Mouse (Mus musculus): ENCODE measurements around the gene Gsta2. TPM values are rescaled to one million over a fixed set of nuclear protein-coding genes. Genes with fewer than 3 reads are reported as not detected.
A peak's percentile ranks its signal among the peaks of the same experiment; 100 is the strongest.

Gene Gsta2
- not detected in 2 replicates for polyA plus RNA-seq (2014; fragmentation: Nextera tagmentation; extraction: Ambion mirVana)

DNA sequence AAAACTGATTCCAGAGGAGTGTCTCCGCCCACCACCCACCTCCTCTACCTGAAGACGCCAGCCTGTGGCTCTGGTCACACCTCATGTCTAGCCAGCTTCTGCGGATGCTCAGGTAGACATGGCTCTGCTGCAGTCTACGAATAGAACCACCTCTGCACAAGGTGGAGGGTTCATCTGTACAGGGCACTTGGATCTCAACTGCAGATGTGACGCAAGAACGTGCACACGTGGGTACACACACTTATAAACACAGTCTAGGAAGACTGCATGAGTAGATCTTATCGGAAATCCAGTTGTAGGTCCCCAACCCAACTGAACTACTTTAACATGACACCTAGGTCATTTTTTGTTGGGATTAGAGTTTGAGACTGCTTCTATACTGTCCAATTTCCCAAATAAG lies at the start of gene Gsta2:
Gene Gsta2, minus strand, starts transcription at position 178 of the 400 bp plus-strand sequence.
- Histone ChIP-seq H3K9me3 (ENCODE audit: control insufficient read depth, low read length) (no peaks in the 10 kb centered on the region), H3K4me1 (ENCODE audit: control insufficient read depth, insufficient read depth, low read length) (no peaks in the 10 kb centered on the region), H3K4me3 (ENCODE audit: low read depth, low read length) (no peak within 1 kb of the TSS), H3K27me3 (ENCODE audit: control insufficient read depth, insufficient read depth, low read length) (no peaks in the 10 kb centered on the region), H3K9ac (ENCODE audit: low read length) (no peak within 1 kb of the TSS), H3K36me3 (ENCODE audit: control insufficient read depth, insufficient read depth, low read length) (no peaks in the 10 kb centered on the region), H3K4me2 (no peak within 1 kb of the TSS), H3K27ac (ENCODE audit: low read depth, low read length) (no peak within 1 kb of the TSS)
- no peak for ATAC-seq (ENCODE audit: low FRiP score)
- 90% methylated on average over 8 of the region's 8 CpGs for WGBS
- no peak for DNase-seq (ENCODE audit: low spot score, missing footprints)

DNA sequence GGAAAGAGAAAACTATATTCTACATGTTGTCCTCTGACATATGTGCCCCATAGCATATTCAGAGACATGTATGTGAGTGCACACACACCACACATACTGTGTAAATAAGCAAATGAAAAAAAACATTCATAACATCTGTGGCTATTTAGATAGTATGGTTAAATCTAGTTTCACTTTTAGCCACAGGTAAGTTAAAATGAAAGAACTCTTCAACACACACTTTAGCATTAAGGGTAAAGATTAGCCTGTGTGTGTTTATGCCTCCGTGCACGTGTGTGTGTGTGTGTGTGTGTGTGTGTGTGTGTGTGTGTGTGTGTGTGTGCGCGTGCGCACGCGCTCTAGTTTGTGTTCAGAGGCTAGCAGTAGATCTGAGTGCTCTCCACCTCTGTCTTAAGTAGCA lies 46.0 kb upstream of the Gsta2 start:
- H3K36me3 ChIP-seq (ENCODE audit: control insufficient read depth, insufficient read depth, low read length), result no peaks in the 10 kb centered on the region
- H3K4me1 ChIP-seq (ENCODE audit: control insufficient read depth, insufficient read depth, low read length), result no peaks in the 10 kb centered on the region
- H3K27me3 ChIP-seq (ENCODE audit: control insufficient read depth, insufficient read depth, low read length), result peaks cover 10% of the 10 kb centered on the region
- no peak overlapping the region for H3K27ac ChIP-seq (ENCODE audit: low read depth, low read length)
- 94% methylated on average over 7 of the region's 7 CpGs for WGBS
- no peaks in the 10 kb centered on the region for H3K9me3 ChIP-seq (ENCODE audit: control insufficient read depth, low read length)
- H3K9ac ChIP-seq (ENCODE audit: low read length), result no peak overlapping the region
- no peak overlapping the region for H3K4me2 ChIP-seq
- no peak for DNase-seq (ENCODE audit: low spot score, missing footprints)
- ATAC-seq (ENCODE audit: low FRiP score), result no peak
- H3K4me3 ChIP-seq (ENCODE audit: low read depth, low read length), result no peak overlapping the region

DNA sequence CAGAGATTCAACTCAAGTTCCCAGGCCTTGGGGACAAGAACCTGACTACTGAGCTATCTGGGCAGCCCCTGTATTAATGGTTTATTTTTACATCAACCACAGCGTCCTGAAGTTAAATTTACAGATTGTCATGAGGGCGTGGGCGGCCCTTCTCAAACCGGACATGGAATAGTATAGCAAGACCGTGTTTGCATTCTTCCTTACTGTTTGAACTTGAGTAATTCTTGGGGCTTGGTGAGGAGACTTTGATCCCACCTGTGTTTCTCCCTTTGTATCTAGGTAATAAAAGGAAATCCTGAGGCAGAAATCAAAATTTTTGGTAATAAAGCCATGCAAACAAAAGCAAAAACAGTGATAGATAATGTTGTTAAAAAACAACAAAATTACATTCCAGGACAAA lies 45.0 kb upstream of the Gsta2 start:
- Histone ChIP-seq H3K27ac (ENCODE audit: low read depth, low read length) (no peak overlapping the region), H3K9me3 (ENCODE audit: control insufficient read depth, low read length) (no peaks in the 10 kb centered on the region), H3K4me2 (no peak overlapping the region), H3K4me1 (ENCODE audit: control insufficient read depth, insufficient read depth, low read length) (no peaks in the 10 kb centered on the region), H3K4me3 (ENCODE audit: low read depth, low read length) (no peak overlapping the region), H3K36me3 (ENCODE audit: control insufficient read depth, insufficient read depth, low read length) (no peaks in the 10 kb centered on the region), H3K27me3 (ENCODE audit: control insufficient read depth, insufficient read depth, low read length) (peaks cover 20% of the 10 kb centered on the region), H3K9ac (ENCODE audit: low read length) (no peak overlapping the region)
- DNase-seq (ENCODE audit: low spot score, missing footprints) (no peak), ATAC-seq (ENCODE audit: low FRiP score) (no peak)
- WGBS, result 87% methylated on average over 5 of the region's 5 CpGs

DNA sequence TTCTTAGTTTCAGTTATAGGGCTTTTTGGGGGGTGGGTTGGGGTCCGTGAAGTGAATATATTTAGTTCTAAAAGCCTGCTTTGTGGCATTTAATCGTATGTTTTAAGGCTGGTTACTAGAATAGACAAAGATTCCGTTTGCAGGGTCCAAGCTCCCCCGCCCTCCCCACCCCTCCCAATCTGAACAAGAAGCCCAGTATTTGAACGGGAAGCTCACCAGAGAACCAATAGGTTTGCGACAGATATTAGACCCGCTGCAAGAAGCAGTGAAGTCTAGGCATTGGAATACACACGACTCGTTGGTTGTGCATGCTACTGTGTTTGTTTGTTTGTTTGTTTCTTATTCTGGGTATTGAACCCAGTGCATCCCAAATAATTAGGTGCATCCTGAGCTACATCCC lies 40.9 kb upstream of the Gsta2 start:
- Histone ChIP-seq H3K27me3 (ENCODE audit: control insufficient read depth, insufficient read depth, low read length) (peaks cover 41% of the 10 kb centered on the region), H3K4me2 (no peak overlapping the region), H3K4me3 (ENCODE audit: low read depth, low read length) (no peak overlapping the region), H3K27ac (ENCODE audit: low read depth, low read length) (no peak overlapping the region), H3K4me1 (ENCODE audit: control insufficient read depth, insufficient read depth, low read length) (no peaks in the 10 kb centered on the region), H3K9me3 (ENCODE audit: control insufficient read depth, low read length) (no peaks in the 10 kb centered on the region), H3K9ac (ENCODE audit: low read length) (no peak overlapping the region), H3K36me3 (ENCODE audit: control insufficient read depth, insufficient read depth, low read length) (no peaks in the 10 kb centered on the region)
- ATAC-seq (ENCODE audit: low FRiP score) (no peak), DNase-seq (ENCODE audit: low spot score, missing footprints) (no peak)
- 65% methylated on average over 9 of the region's 9 CpGs for WGBS

DNA sequence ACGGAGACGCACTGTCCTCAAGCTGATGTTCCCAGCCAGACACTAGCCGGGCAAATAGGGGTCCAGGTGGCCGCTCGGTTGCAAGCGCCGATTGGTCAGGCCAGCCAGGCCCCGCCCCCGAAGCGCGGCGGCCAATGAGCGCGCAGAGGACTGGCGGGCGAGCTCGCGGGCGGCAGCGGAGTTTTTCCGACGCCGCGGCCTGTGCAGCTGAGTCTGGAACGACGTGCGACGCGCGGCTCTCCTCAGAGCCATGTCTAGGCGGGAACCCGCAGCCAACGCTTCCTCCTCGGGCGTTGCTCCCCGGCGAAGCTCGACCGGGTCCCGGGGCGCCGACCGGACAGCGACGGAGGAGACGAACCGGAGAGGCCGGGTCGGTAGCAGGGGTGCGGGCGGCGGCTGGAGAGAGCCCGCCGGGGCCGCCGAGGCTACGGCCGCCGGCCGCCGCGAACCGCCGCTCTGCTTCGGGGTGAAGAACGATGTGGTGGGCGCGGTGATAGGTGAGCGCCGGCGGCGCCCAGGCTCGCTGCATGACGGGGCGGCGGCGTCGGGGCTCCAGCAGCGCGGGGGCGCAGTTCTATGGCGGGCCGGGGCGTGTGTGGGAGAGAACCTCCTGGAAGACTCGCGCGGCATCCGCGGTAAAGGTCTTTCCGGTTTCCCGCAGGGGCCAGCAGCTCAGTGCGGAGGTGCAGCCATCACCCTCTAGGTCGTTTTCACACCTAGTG lies 40.2 kb upstream of the Gsta2 start, which contains the start of gene Ddx43:
Gene Ddx43, plus strand, starts transcription at position 148 of the 722 bp plus-strand sequence.
- Histone ChIP-seq H3K9me3 (ENCODE audit: control insufficient read depth, low read length) (no peaks in the 10 kb centered on the region), H3K27me3 (ENCODE audit: control insufficient read depth, insufficient read depth, low read length) (peaks cover 41% of the 10 kb centered on the region), H3K9ac (ENCODE audit: low read length) (no peak within 1 kb of the TSS), H3K4me2 (peak within 1 kb of the TSS; percentile 40), H3K4me1 (ENCODE audit: control insufficient read depth, insufficient read depth, low read length) (no peaks in the 10 kb centered on the region), H3K27ac (ENCODE audit: low read depth, low read length) (no peak within 1 kb of the TSS), H3K36me3 (ENCODE audit: control insufficient read depth, insufficient read depth, low read length) (no peaks in the 10 kb centered on the region), H3K4me3 (ENCODE audit: low read depth, low read length) (peak within 1 kb of the TSS; percentile 32)
- DNase-seq (ENCODE audit: low spot score, missing footprints) (peak; percentile 96), ATAC-seq (ENCODE audit: low FRiP score) (peak; percentile 98)
- 5% methylated on average over 93 of the region's 93 CpGs for WGBS

DNA sequence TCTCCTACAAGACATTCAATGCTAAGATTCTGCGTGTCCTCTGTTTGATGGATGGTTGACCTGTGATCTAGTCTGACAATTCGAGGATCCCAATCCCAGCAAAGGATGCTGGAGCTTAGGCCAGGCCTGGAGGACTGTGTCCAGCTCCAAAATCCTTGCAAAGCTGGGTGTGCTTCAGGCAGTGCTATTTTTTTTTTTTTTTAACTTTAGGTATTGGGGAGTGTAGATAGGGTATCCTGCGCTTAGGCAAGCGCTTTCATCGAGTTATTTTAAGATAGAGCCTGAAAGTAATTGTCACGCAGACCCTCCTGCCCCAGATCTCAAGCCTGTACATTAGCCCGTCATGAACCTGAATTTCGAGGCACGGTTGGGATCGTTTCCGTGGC lies 39.6 kb upstream of the Gsta2 start:
- H3K27ac ChIP-seq (ENCODE audit: low read depth, low read length), result no peak overlapping the region
- H3K36me3 ChIP-seq (ENCODE audit: control insufficient read depth, insufficient read depth, low read length), result no peaks in the 10 kb centered on the region
- H3K4me1 ChIP-seq (ENCODE audit: control insufficient read depth, insufficient read depth, low read length), result no peaks in the 10 kb centered on the region
- peaks cover 41% of the 10 kb centered on the region for H3K27me3 ChIP-seq (ENCODE audit: control insufficient read depth, insufficient read depth, low read length)
- no peaks in the 10 kb centered on the region for H3K9me3 ChIP-seq (ENCODE audit: control insufficient read depth, low read length)
- peak overlapping the region; percentile 32; the same call in 1 of the 2 replicates for H3K4me3 ChIP-seq (ENCODE audit: low read depth, low read length)
- H3K4me2 ChIP-seq, result no peak overlapping the region; the same call in 1 of the 2 replicates
- DNase-seq (ENCODE audit: low spot score, missing footprints), result no peak
- H3K9ac ChIP-seq (ENCODE audit: low read length), result no peak overlapping the region
- WGBS, result 35% methylated on average over 11 of the region's 11 CpGs
- ATAC-seq (ENCODE audit: low FRiP score), result no peak

DNA sequence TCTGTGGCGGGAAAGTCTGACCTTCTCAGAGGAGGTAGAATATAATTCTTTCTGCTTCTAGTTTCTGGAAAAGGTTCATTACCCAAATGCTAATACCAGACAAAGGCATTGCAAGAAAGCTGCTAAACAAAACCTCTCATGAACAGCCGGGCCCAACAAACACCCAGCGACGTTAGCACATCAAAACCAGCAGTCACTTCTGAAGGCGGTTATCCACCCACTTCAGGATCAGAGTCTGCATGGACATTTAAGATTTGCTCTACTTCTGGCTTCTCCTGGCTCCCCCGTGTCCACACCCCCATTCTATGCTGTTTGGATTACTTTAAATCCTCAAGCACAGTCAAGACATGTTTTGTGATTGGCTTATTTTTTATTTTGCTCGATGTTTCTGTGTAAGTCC lies 39.0 kb upstream of the Gsta2 start:
- no peaks in the 10 kb centered on the region for H3K36me3 ChIP-seq (ENCODE audit: control insufficient read depth, insufficient read depth, low read length)
- WGBS, result 68% methylated on average over 7 of the region's 7 CpGs

DNA sequence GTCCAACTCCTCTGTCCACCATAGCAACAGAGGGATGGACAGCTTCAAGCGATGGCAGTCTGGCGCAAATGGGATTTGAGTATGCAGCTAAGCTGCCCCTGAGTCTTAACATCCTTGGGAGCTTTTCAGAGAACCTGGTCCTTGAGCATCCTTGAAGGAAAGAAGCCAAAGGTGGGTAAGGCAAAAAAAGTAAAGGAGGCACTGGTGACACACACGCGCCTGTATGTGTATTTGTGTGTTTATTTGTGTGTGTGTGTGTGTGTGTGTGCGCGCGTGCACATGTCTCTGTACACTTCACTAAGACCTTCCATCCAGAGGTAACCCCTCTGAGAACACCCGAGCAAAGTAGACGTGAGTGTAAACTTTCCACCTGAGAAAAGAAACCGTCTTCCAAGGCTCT lies 38.2 kb upstream of the Gsta2 start:
- H3K27ac ChIP-seq (ENCODE audit: low read depth, low read length), result no peak overlapping the region
- ATAC-seq (ENCODE audit: low FRiP score) (no peak), DNase-seq (ENCODE audit: low spot score, missing footprints) (no peak)
- H3K4me3 ChIP-seq (ENCODE audit: low read depth, low read length), result no peak overlapping the region
- H3K27me3 ChIP-seq (ENCODE audit: control insufficient read depth, insufficient read depth, low read length), result peaks cover 41% of the 10 kb centered on the region
- no peaks in the 10 kb centered on the region for H3K9me3 ChIP-seq (ENCODE audit: control insufficient read depth, low read length)
- no peaks in the 10 kb centered on the region for H3K36me3 ChIP-seq (ENCODE audit: control insufficient read depth, insufficient read depth, low read length)
- no peak overlapping the region for H3K4me2 ChIP-seq
- no peaks in the 10 kb centered on the region for H3K4me1 ChIP-seq (ENCODE audit: control insufficient read depth, insufficient read depth, low read length)
- H3K9ac ChIP-seq (ENCODE audit: low read length), result no peak overlapping the region
- WGBS, result 88% methylated on average over 10 of the region's 10 CpGs

More for the DNA sequence above, 39.0 kb upstream of the Gsta2 start:
- no peak overlapping the region for H3K4me3 ChIP-seq (ENCODE audit: low read depth, low read length)
- H3K4me2 ChIP-seq, result no peak overlapping the region
- H3K27ac ChIP-seq (ENCODE audit: low read depth, low read length), result no peak overlapping the region
- no peak for ATAC-seq (ENCODE audit: low FRiP score)
- H3K9me3 ChIP-seq (ENCODE audit: control insufficient read depth, low read length), result no peaks in the 10 kb centered on the region
- no peaks in the 10 kb centered on the region for H3K4me1 ChIP-seq (ENCODE audit: control insufficient read depth, insufficient read depth, low read length)
- no peak for DNase-seq (ENCODE audit: low spot score, missing footprints)
- peaks cover 41% of the 10 kb centered on the region for H3K27me3 ChIP-seq (ENCODE audit: control insufficient read depth, insufficient read depth, low read length)
- no peak overlapping the region for H3K9ac ChIP-seq (ENCODE audit: low read length)

DNA sequence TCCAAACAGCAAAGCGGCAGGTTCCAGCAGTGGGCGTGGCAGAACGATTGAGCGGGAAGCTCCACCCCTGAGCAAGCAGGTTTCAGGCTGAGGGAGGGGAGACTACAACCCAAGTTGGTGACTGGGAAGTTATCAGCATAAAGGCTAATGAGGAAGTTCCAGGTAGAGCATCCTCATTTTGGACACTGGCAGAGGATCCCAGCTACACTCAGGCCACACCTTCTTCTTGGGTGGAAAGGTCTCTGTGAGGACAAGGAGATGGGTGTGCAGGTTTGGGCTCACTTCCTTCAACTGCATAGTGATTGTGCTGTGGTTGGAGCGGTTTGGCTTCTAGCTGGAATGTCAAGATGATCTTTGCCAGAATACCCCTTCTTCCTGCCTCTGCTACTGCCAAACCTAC lies 34.4 kb upstream of the Gsta2 start:
- Histone ChIP-seq H3K36me3 (ENCODE audit: control insufficient read depth, insufficient read depth, low read length) (no peaks in the 10 kb centered on the region), H3K4me2 (no peak overlapping the region), H3K9ac (ENCODE audit: low read length) (no peak overlapping the region), H3K4me1 (ENCODE audit: control insufficient read depth, insufficient read depth, low read length) (no peaks in the 10 kb centered on the region), H3K27ac (ENCODE audit: low read depth, low read length) (no peak overlapping the region), H3K4me3 (ENCODE audit: low read depth, low read length) (no peak overlapping the region), H3K27me3 (ENCODE audit: control insufficient read depth, insufficient read depth, low read length) (peaks cover 15% of the 10 kb centered on the region), H3K9me3 (ENCODE audit: control insufficient read depth, low read length) (no peaks in the 10 kb centered on the region)
- 67% methylated on average over 5 of the region's 5 CpGs for WGBS
- ATAC-seq (ENCODE audit: low FRiP score), result no peak
- no peak for DNase-seq (ENCODE audit: low spot score, missing footprints)

All from midbrain, embryonic 11.5 days (tissue).